Mouse (Mus musculus) spleen, adult 2 months (tissue): ENCODE results near the gene Gpr19. TPM values are rescaled to one million over a fixed set of nuclear protein-coding genes. Genes with fewer than 3 reads are reported as not detected.
A peak's percentile ranks its signal among the peaks of the same experiment; 100 is the strongest.

Experiments used
- DNase-seq, 2 experiments: peaks; one replicate each; pipeline versions ENCODE4 v3.0.0 to v3.0.0-alpha.2; 2012 to 2021; ENCODE audit warnings: low spot score in 2 of 2, low read depth in 1 of 2
- H3K27ac ChIP-seq: fragments of 200-500 bp; 2 replicates; pipeline ENCODE4 v1.5.1; 2012; ENCODE audit warnings: low read length, inconsistent platforms; ENCODE audit not compliant: insufficient read depth
- H3K27me3 ChIP-seq: fragments of 200-500 bp; 2 replicates; pipeline ENCODE4 v1.6.1; 2012; ENCODE audit warnings: mild to moderate bottlenecking, moderate library complexity, low read length, inconsistent platforms; ENCODE audit not compliant: control insufficient read depth, insufficient read depth
- H3K36me3 ChIP-seq: fragments of 200-500 bp; 2 replicates; pipeline ENCODE4 v1.6.1; 2012; ENCODE audit warnings: mild to moderate bottlenecking, low read length, inconsistent platforms; ENCODE audit not compliant: control insufficient read depth, insufficient read depth
- H3K4me1 ChIP-seq: fragments of 200-500 bp; 2 replicates; pipeline ENCODE4 v1.6.1; 2011; ENCODE audit warnings: inconsistent platforms; ENCODE audit not compliant: control insufficient read depth, insufficient read depth, insufficient read length
- H3K4me3 ChIP-seq: fragments of 200-500 bp; 2 replicates; pipeline ENCODE4 v1.5.1; 2011; ENCODE audit warnings: mild to moderate bottlenecking, inconsistent platforms; ENCODE audit not compliant: insufficient read depth, insufficient read length; ENCODE audit errors: extremely low read depth
- CTCF ChIP-seq: fragments of 200-500 bp; IDR thresholded peaks from 2 replicates; pipeline ENCODE4 v1.5.1; 2011; ENCODE audit warnings: mild to moderate bottlenecking, inconsistent platforms; ENCODE audit not compliant: insufficient read depth, insufficient read length, insufficient replicate concordance; ENCODE audit errors: extremely low read depth
- POLR2A ChIP-seq: fragments of 200-500 bp; IDR thresholded peaks from 2 replicates; pipeline ENCODE4 v1.6.1; 2011; ENCODE audit warnings: low read depth, low read length, inconsistent platforms
- WGBS: fragments of 180-500 bp; shearing (Covaris S2); methylation state at CpG from one replicate; pipeline ENCODE4 v1.1.7; 2018; 5-methylcytosine and 5-hydroxymethylcytosine counted together
- polyA plus RNA-seq: library from polyadenylated mRNA; depleted of rRNA; stranded (reverse); fragments of >200 nt; gene quantifications from 2 replicates; pipeline ENCODE4 v1.2.3, GENCODE M21; 2012; rRNA removed

Gene Gpr19
- polyA plus RNA-seq, 1 experiment: 6.4 TPM

GRCm38 (mm10) chr6:134838111-134838510 lies 60.3 kb downstream of the Gpr19 start:
- Histone ChIP-seq H3K27me3 (no peaks in the 10 kb centered on the region), H3K36me3 (peaks cover 3% of the 10 kb centered on the region), H3K27ac (no peak overlapping the region), H3K4me1 (peaks cover 7% of the 10 kb centered on the region), H3K4me3 (no peak overlapping the region)
- no peak for TF ChIP-seq CTCF
- WGBS: 89% methylated on average over 4 of the region's 4 CpGs
- no peak for DNase-seq

- Histone ChIP-seq H3K4me3 (no peak overlapping the region), H3K4me1 (peaks cover 13% of the 10 kb centered on the region), H3K27ac (no peak overlapping the region), H3K36me3 (peaks cover 3% of the 10 kb centered on the region), H3K27me3 (no peaks in the 10 kb centered on the region)
- WGBS: 81% methylated on average over 9 of the region's 9 CpGs
- no peak for DNase-seq
- TF ChIP-seq POLR2A (no peak), CTCF (no peak)
These were observed 63.7 kb downstream of the Gpr19 start for GRCm38 (mm10) chr6:134834585-134835251.

- peaks cover 13% of the 10 kb centered on the region for H3K4me1 ChIP-seq
- no peaks in the 10 kb centered on the region for H3K36me3 ChIP-seq
- TF ChIP-seq CTCF (no peak), POLR2A (no peak)
- peak overlapping the region; percentile 95 for H3K27ac ChIP-seq
- peak overlapping the region; percentile 96 for H3K4me3 ChIP-seq
- H3K27me3 ChIP-seq: no peaks in the 10 kb centered on the region
- WGBS: 4% methylated on average over 10 of the region's 10 CpGs
- DNase-seq: no peak
These were observed 67.6 kb downstream of the Gpr19 start for GRCm38 (mm10) chr6:134830776-134831175.

GRCm38 (mm10) chr6:134829786-134830700 lies 68.3 kb downstream of the Gpr19 start, which contains the start of gene Crebl2:
Gene Crebl2, plus strand, starts transcription at chr6:134830154.
- TF ChIP-seq POLR2A (peak; percentile 42), CTCF (no peak)
- Histone ChIP-seq H3K27ac (peak within 1 kb of the TSS; percentile 95), H3K4me3 (peak within 1 kb of the TSS; percentile 96), H3K36me3 (no peaks in the 10 kb centered on the region), H3K27me3 (no peaks in the 10 kb centered on the region), H3K4me1 (peaks cover 13% of the 10 kb centered on the region)
- DNase-seq: peak; percentile 96 to 97
- under 1% methylated on average over 54 of the region's 58 CpGs for WGBS

GRCm38 (mm10) chr6:134822844-134823243 lies 75.5 kb downstream of the Gpr19 start:
- WGBS: 80% methylated on average over 10 of the region's 10 CpGs
- peaks cover 3% of the 10 kb centered on the region; the same call in 1 of the 2 replicates for H3K4me1 ChIP-seq
- no peak for DNase-seq
- no peak overlapping the region for H3K27ac ChIP-seq
- no peaks in the 10 kb centered on the region for H3K27me3 ChIP-seq
- no peaks in the 10 kb centered on the region for H3K36me3 ChIP-seq
- H3K4me3 ChIP-seq: no peak overlapping the region
- peak; percentile 50; the same call in 1 of the 2 replicates for TF ChIP-seq CTCF
- TF ChIP-seq POLR2A: no peak

- Histone ChIP-seq H3K27ac (no peak overlapping the region), H3K27me3 (no peaks in the 10 kb centered on the region), H3K4me1 (peaks cover 3% of the 10 kb centered on the region; the same call in 1 of the 2 replicates), H3K4me3 (no peak overlapping the region), H3K36me3 (no peaks in the 10 kb centered on the region)
- TF ChIP-seq CTCF (no peak), POLR2A (no peak)
- WGBS: 80% methylated on average over 6 of the region's 6 CpGs
- no peak for DNase-seq
These were observed 78.0 kb downstream of the Gpr19 start for GRCm38 (mm10) chr6:134820411-134820810.

GRCm38 (mm10) chr6:134819741-134820140 lies 78.6 kb downstream of the Gpr19 start:
- H3K27ac ChIP-seq: no peak overlapping the region
- H3K4me1 ChIP-seq: peaks cover 3% of the 10 kb centered on the region; the same call in 1 of the 2 replicates
- H3K36me3 ChIP-seq: no peaks in the 10 kb centered on the region
- H3K27me3 ChIP-seq: no peaks in the 10 kb centered on the region
- no peak for DNase-seq
- TF ChIP-seq CTCF (no peak), POLR2A (no peak)
- WGBS: 84% methylated on average over 5 of the region's 5 CpGs
- no peak overlapping the region for H3K4me3 ChIP-seq

Other genes starting within 250 kb of the Gpr19 start
- 6.5 and 8.7 TPM in 2 replicates for gene Dusp16, start 106.0 kb downstream of the Gpr19 start, polyA plus RNA-seq
- 10.2 and 10.9 TPM in 2 replicates for gene Crebl2, start 68.4 kb downstream of the Gpr19 start, polyA plus RNA-seq
- gene Cdkn1b, start 21.8 kb upstream of the Gpr19 start, polyA plus RNA-seq: 30.3 and 35.3 TPM in 2 replicates
- 1.1 TPM in 2 replicates for gene Apold1, start 83.1 kb upstream of the Gpr19 start, polyA plus RNA-seq
- gene Ddx47, start 113.0 kb upstream of the Gpr19 start, polyA plus RNA-seq: 32.3 and 34.6 TPM in 2 replicates
- 0.21 TPM in 2 replicates for gene Gprc5a, start 167.1 kb upstream of the Gpr19 start, polyA plus RNA-seq
- gene Gprc5d, start 219.7 kb upstream of the Gpr19 start, polyA plus RNA-seq: 0.09 and 0.25 TPM in 2 replicates